Mouse (Mus musculus) MEL (cell line): ENCODE results near the gene Plcb4. TPM values are rescaled to one million over a fixed set of nuclear protein-coding genes. Genes with fewer than 3 reads are reported as not detected.

ENCODE experiments used
- DNase-seq: peaks from one replicate; pipeline ENCODE4 v3.0.0; 2011; ENCODE audit warnings: low read depth, low spot score
- H3K27ac ChIP-seq: 2 replicates; pipeline ENCODE4 v1.5.1; 2012; ENCODE audit warnings: low read depth, mild to moderate bottlenecking, control low read depth, low read length, moderate library complexity; ENCODE audit not compliant: control insufficient read depth
- H3K27me3 ChIP-seq, 2 experiments: fragments of 150-350 bp in 1 of 2; sonication (generic) in 1 of 2; 2 replicates each; pipeline ENCODE4 v1.6.1; 2012; ENCODE audit warnings: low read length in 2 of 2, mild to moderate bottlenecking in 2 of 2, improper control_type of control experiment in 1 of 2, moderate library complexity in 1 of 2; ENCODE audit not compliant: insufficient read depth in 2 of 2, control insufficient read depth in 1 of 2
- H3K36me3 ChIP-seq, 2 experiments: 2 replicates each; pipeline ENCODE4 v1.6.1; 2012 to 2014; ENCODE audit warnings: low read length in 2 of 2, improper control_type of control experiment in 1 of 2, inconsistent platforms in 1 of 2, mild to moderate bottlenecking in 1 of 2; ENCODE audit not compliant: insufficient read depth in 2 of 2, control insufficient read depth in 1 of 2
- H3K4me1 ChIP-seq, 2 experiments: fragments of 150-350 bp in 1 of 2; sonication (generic) in 1 of 2; 2 replicates each; pipeline ENCODE4 v1.6.1; 2012; ENCODE audit warnings: low read length in 2 of 2, improper control_type of control experiment in 1 of 2, mild to moderate bottlenecking in 1 of 2; ENCODE audit not compliant: insufficient read depth in 2 of 2, control insufficient read depth in 1 of 2
- H3K4me3 ChIP-seq, 2 experiments: fragments of 150-350 bp in 1 of 2; sonication (generic) in 1 of 2; 2 replicates each; pipeline ENCODE4 v1.5.1; 2012; ENCODE audit warnings: low read depth in 2 of 2, low read length in 2 of 2, mild to moderate bottlenecking in 2 of 2, moderate library complexity in 2 of 2, control low read depth in 1 of 2, improper control_type of control experiment in 1 of 2; ENCODE audit not compliant: control insufficient read depth in 1 of 2, insufficient read depth in 1 of 2
- H3K79me2 ChIP-seq: 2 replicates; pipeline ENCODE4 v1.6.1; 2012; ENCODE audit warnings: mild to moderate bottlenecking, low read length, moderate library complexity; ENCODE audit not compliant: control insufficient read depth, poor library complexity, insufficient read depth
- H3K9ac ChIP-seq: 2 replicates; pipeline ENCODE4 v1.6.1; 2012; ENCODE audit warnings: low read depth, mild to moderate bottlenecking, control low read depth, low read length, moderate library complexity; ENCODE audit not compliant: control insufficient read depth, poor library complexity, severe bottlenecking
- H3K9me3 ChIP-seq: fragments of 150-350 bp; sonication (generic); replicated peaks from 2 replicates; pipeline ENCODE4 v1.6.1; 2012; ENCODE audit warnings: mild to moderate bottlenecking, low read length, improper control_type of control experiment, moderate library complexity; ENCODE audit not compliant: insufficient read depth
- BHLHE40 ChIP-seq: IDR thresholded peaks from 2 replicates; pipeline ENCODE4 v1.6.1; 2012; ENCODE audit warnings: low read depth, mild to moderate bottlenecking, inconsistent platforms, low read length, improper control_type of control experiment, borderline replicate concordance
- CHD1 ChIP-seq: IDR thresholded peaks from 2 replicates; pipeline ENCODE4 v1.6.1; 2012; ENCODE audit warnings: low read depth, mild to moderate bottlenecking, inconsistent platforms, low read length, improper control_type of control experiment
- CHD2 ChIP-seq: IDR thresholded peaks from 2 replicates; pipeline ENCODE4 v1.6.1; 2011; ENCODE audit warnings: low read length, improper control_type of control experiment
- CTCF ChIP-seq, 3 experiments: IDR thresholded peaks in 2 of 3; conservative IDR thresholded peaks in 1 of 3; 2 replicates each; pipeline ENCODE4 v1.5.1; 2011 to 2012; ENCODE audit warnings: low read length in 3 of 3, low read depth in 2 of 3, mild to moderate bottlenecking in 2 of 3, improper control_type of control experiment in 1 of 3, inconsistent platforms in 1 of 3, mixed read lengths in 1 of 3, moderate library complexity in 1 of 3; ENCODE audit not compliant: control insufficient read depth in 1 of 3, insufficient read depth in 1 of 3, poor library complexity in 1 of 3, severe bottlenecking in 1 of 3
- ELF1 ChIP-seq: IDR thresholded peaks from 2 replicates; pipeline ENCODE4 v1.6.1; 2014; ENCODE audit warnings: low read depth, mild to moderate bottlenecking, inconsistent platforms, low read length, improper control_type of control experiment, moderate library complexity
- EP300 ChIP-seq, 2 experiments: IDR thresholded peaks; 2 replicates each; pipeline ENCODE4 v1.6.1; 2011; ENCODE audit warnings: improper control_type of control experiment in 2 of 2, low read length in 2 of 2, low read depth in 1 of 2, mild to moderate bottlenecking in 1 of 2
- ETS1 ChIP-seq: IDR thresholded peaks from 2 replicates; pipeline ENCODE4 v1.6.1; 2012; ENCODE audit warnings: low read depth, mild to moderate bottlenecking, inconsistent platforms, low read length, improper control_type of control experiment, moderate library complexity
- GATA1 ChIP-seq: IDR thresholded peaks from 2 replicates; pipeline ENCODE4 v1.6.1; 2011; ENCODE audit warnings: low read depth, low read length, improper control_type of control experiment
- MAFK ChIP-seq: IDR thresholded peaks from 2 replicates; pipeline ENCODE4 v1.6.1; 2011; ENCODE audit warnings: low read depth, mild to moderate bottlenecking, low read length, improper control_type of control experiment, borderline replicate concordance
- NRF1 ChIP-seq: IDR thresholded peaks from 2 replicates; pipeline ENCODE4 v1.6.1; 2014; ENCODE audit warnings: low read depth, mild to moderate bottlenecking, inconsistent platforms, low read length, improper control_type of control experiment, moderate library complexity; ENCODE audit not compliant: poor library complexity, insufficient read depth, severe bottlenecking
- POLR2A ChIP-seq, 2 experiments: IDR thresholded peaks; 2 replicates each; pipeline ENCODE4 v1.6.1; 2011 to 2012; ENCODE audit warnings: low read length in 2 of 2, mild to moderate bottlenecking in 2 of 2, control low read depth in 1 of 2, improper control_type of control experiment in 1 of 2, low read depth in 1 of 2, moderate library complexity in 1 of 2; ENCODE audit not compliant: control insufficient read depth in 1 of 2, insufficient read depth in 1 of 2, poor library complexity in 1 of 2
- POLR2AphosphoS2 ChIP-seq: IDR thresholded peaks from 2 replicates; pipeline ENCODE4 v1.6.1; 2011; ENCODE audit warnings: low read length, improper control_type of control experiment
- RCOR1 ChIP-seq: IDR thresholded peaks from 2 replicates; pipeline ENCODE4 v1.6.1; 2012; ENCODE audit warnings: low read depth, mild to moderate bottlenecking, inconsistent platforms, low read length, improper control_type of control experiment
- SMC3 ChIP-seq: IDR thresholded peaks from 2 replicates; pipeline ENCODE4 v1.6.1; 2011; ENCODE audit warnings: low read depth, low read length, improper control_type of control experiment
- TAL1 ChIP-seq: IDR thresholded peaks from 2 replicates; pipeline ENCODE4 v1.6.1; 2012; ENCODE audit warnings: mild to moderate bottlenecking, inconsistent platforms, low read length, moderate library complexity, mixed read lengths
- TCF12 ChIP-seq: IDR thresholded peaks from 2 replicates; pipeline ENCODE4 v1.6.1; 2014; ENCODE audit warnings: low read depth, mild to moderate bottlenecking, inconsistent platforms, low read length, improper control_type of control experiment, moderate library complexity
- UBTF ChIP-seq: IDR thresholded peaks from 2 replicates; pipeline ENCODE4 v1.6.1; 2012; ENCODE audit warnings: low read depth, mild to moderate bottlenecking, inconsistent platforms, low read length, improper control_type of control experiment, moderate library complexity, borderline replicate concordance; ENCODE audit not compliant: insufficient read depth
- USF2 ChIP-seq, 2 experiments: IDR thresholded peaks; 2 replicates each; pipeline ENCODE4 v1.6.1; 2011 to 2012; ENCODE audit warnings: improper control_type of control experiment in 2 of 2, low read length in 2 of 2, borderline replicate concordance in 1 of 2, inconsistent platforms in 1 of 2, low read depth in 1 of 2, mild to moderate bottlenecking in 1 of 2; ENCODE audit not compliant: insufficient read depth in 1 of 2
- ZKSCAN1 ChIP-seq: IDR thresholded peaks from 2 replicates; pipeline ENCODE4 v1.6.1; 2012; ENCODE audit warnings: low read depth, mild to moderate bottlenecking, inconsistent platforms, low read length, improper control_type of control experiment, moderate library complexity
- ZNF384 ChIP-seq: IDR thresholded peaks from 2 replicates; pipeline ENCODE4 v1.6.1; 2012; ENCODE audit warnings: low read depth, mild to moderate bottlenecking, inconsistent platforms, low read length, improper control_type of control experiment
- polyA plus RNA-seq, 2 experiments: library from polyadenylated mRNA; stranded (reverse) in 1 of 2; unstranded in 1 of 2; fragments of >175 nt in 1 of 2; fragments of >200 nt in 1 of 2; gene quantifications; 2 replicates each; pipeline versions ENCODE4 v1.2.1 to v1.2.4; 2012; ENCODE audit warnings: low replicate concordance in 2 of 2, low read depth in 1 of 2; ENCODE audit not compliant: insufficient read length in 2 of 2, insufficient read depth in 1 of 2, missing spikeins in 1 of 2
- total RNA-seq: library from RNA; depleted of rRNA; stranded (reverse); fragments of 300-350 nt; gene quantifications from 2 replicates; pipeline ENCODE4 v1.2.3, GENCODE M21; 2012

Plcb4 gene
- total and polyA plus RNA-seq, 3 experiments, result not detected

- H3K27me3 ChIP-seq, result no peaks in the 10 kb centered on the region
- H3K9me3 ChIP-seq, result no peaks in the 10 kb centered on the region
- TF ChIP-seq BHLHE40 (no peak), NRF1 (no peak), ZNF384 (no peak), CHD2 (no peak), ZKSCAN1 (no peak), RCOR1 (no peak), SMC3 (no peak), POLR2A (IDR thresholded peaks at IDR 0.05; ENCODE audit: control insufficient read depth in 1 of 2, insufficient read depth in 1 of 2, low read depth in 1 of 2, low read length in 2 of 2, poor library complexity in 1 of 2) (no peak), ETS1 (no peak), GATA1 (no peak), ELF1 (no peak), EP300 (IDR thresholded peaks at IDR 0.05; ENCODE audit: low read depth in 1 of 2, low read length in 2 of 2) (no peak), CHD1 (no peak), CTCF (IDR thresholded peaks at IDR 0.05 in 2 of 3, conservative IDR thresholded peaks at IDR 0.05 in 1 of 3; ENCODE audit: control insufficient read depth in 1 of 3, insufficient read depth in 1 of 3, low read depth in 2 of 3, low read length in 3 of 3, poor library complexity in 1 of 3, severe bottlenecking in 1 of 3) (no peak), POLR2AphosphoS2 (no peak)
- H3K4me1 ChIP-seq, result no peaks in the 10 kb centered on the region
- DNase-seq, result no peak
- no peaks in the 10 kb centered on the region for H3K36me3 ChIP-seq
- H3K9ac ChIP-seq, result no peak overlapping the region
- H3K27ac ChIP-seq, result no peak overlapping the region
- H3K79me2 ChIP-seq, result no peaks in the 10 kb centered on the region
- no peak overlapping the region for H3K4me3 ChIP-seq
Observed at GRCm38 (mm10) chr2:135627821-135628220, 31.0 kb upstream of the Plcb4 start.

GRCm38 (mm10) chr2:135637227-135637626 is 21.6 kb upstream of the Plcb4 start:
- TF ChIP-seq MAFK (no peak), POLR2A (IDR thresholded peaks at IDR 0.05; ENCODE audit: control insufficient read depth in 1 of 2, insufficient read depth in 1 of 2, low read depth in 1 of 2, low read length in 2 of 2, poor library complexity in 1 of 2) (no peak), SMC3 (no peak), TAL1 (no peak), GATA1 (no peak), EP300 (IDR thresholded peaks at IDR 0.05; ENCODE audit: low read depth in 1 of 2, low read length in 2 of 2) (no peak), USF2 (IDR thresholded peaks at IDR 0.05; ENCODE audit: borderline replicate concordance in 1 of 2, insufficient read depth in 1 of 2, low read depth in 1 of 2, low read length in 2 of 2) (no peak), TCF12 (no peak), BHLHE40 (no peak), ZNF384 (no peak), ZKSCAN1 (no peak), UBTF (no peak), POLR2AphosphoS2 (no peak)
- TF ChIP-seq, all 39 proteins: peak for 0
- no peaks in the 10 kb centered on the region for H3K27me3 ChIP-seq
- H3K9ac ChIP-seq, result no peak overlapping the region
- no peaks in the 10 kb centered on the region for H3K9me3 ChIP-seq
- H3K4me1 ChIP-seq, result no peaks in the 10 kb centered on the region
- no peaks in the 10 kb centered on the region for H3K79me2 ChIP-seq
- no peaks in the 10 kb centered on the region for H3K36me3 ChIP-seq
- H3K27ac ChIP-seq, result no peak overlapping the region
- DNase-seq, result no peak
- H3K4me3 ChIP-seq, result no peak overlapping the region
